Mouse (Mus musculus) lung, embryonic 14.5 days (tissue): Measurements from ENCODE around the gene Notch1. TPM values are rescaled to one million over a fixed set of nuclear protein-coding genes. Genes with fewer than 3 reads are reported as not detected.

ENCODE experiments used
- ATAC-seq: fragments of 200-750 bp; cut with Nextera tagmentation; 2 replicates; pipeline ENCODE4 v1.8.0; 2017; ENCODE audit warnings: mild to moderate bottlenecking, moderate TSS enrichment, moderate library complexity; ENCODE audit not compliant: insufficient read depth
- DNase-seq: peaks from one replicate; pipeline ENCODE4 v3.0.0-alpha.2; 2015
- H3K27ac ChIP-seq: fragments of 300-500 bp; sonication (generic); 2 replicates; pipeline ENCODE4 v1.5.1; 2014; ENCODE audit warnings: low read depth, mild to moderate bottlenecking, moderate library complexity
- H3K27me3 ChIP-seq: fragments of 300-500 bp; sonication (generic); 2 replicates; pipeline ENCODE4 v1.6.1; 2014; ENCODE audit warnings: low read length, control low read depth; ENCODE audit not compliant: insufficient read depth
- H3K36me3 ChIP-seq: fragments of 300-500 bp; sonication (generic); 2 replicates; pipeline ENCODE4 v1.6.1; 2014; ENCODE audit warnings: control low read depth; ENCODE audit not compliant: insufficient read depth
- H3K4me1 ChIP-seq: fragments of 300-500 bp; sonication (generic); 2 replicates; pipeline ENCODE4 v1.6.1; 2014; ENCODE audit warnings: antibody characterized with exemption, control low read depth; ENCODE audit not compliant: insufficient read depth
- H3K4me2 ChIP-seq: fragments of 300-500 bp; sonication (generic); 2 replicates; pipeline ENCODE4 v1.6.1; 2014; ENCODE audit warnings: mild to moderate bottlenecking
- H3K4me3 ChIP-seq: fragments of 300-500 bp; sonication (generic); 2 replicates; pipeline ENCODE4 v1.5.1; 2014; ENCODE audit warnings: low read depth, low read length
- H3K9ac ChIP-seq: fragments of 300-500 bp; sonication (generic); 2 replicates; pipeline ENCODE4 v1.6.1; 2014
- H3K9me3 ChIP-seq: fragments of 300-500 bp; sonication (generic); 2 replicates; pipeline ENCODE4 v1.6.1; 2016; ENCODE audit warnings: low read depth, low read length, control low read depth
- CTCF ChIP-seq: IDR thresholded peaks from 2 replicates; pipeline ENCODE4 v1.5.1; 2016; ENCODE audit warnings: antibody characterized with exemption, low read depth
- WGBS: fragments of 180-500 bp; shearing (Covaris S2); extraction: QIAGEN DNeasy Blood & Tissue Kit; methylation state at CpG from one replicate; pipeline ENCODE4 v1.1.7; 2014; 5-methylcytosine and 5-hydroxymethylcytosine counted together
- polyA plus RNA-seq: library from polyadenylated mRNA; unstranded; fragments of >200 nt; fragmentation: Nextera tagmentation; extraction: Ambion mirVana; gene quantifications from 2 replicates; pipeline ENCODE4 v1.2.1, GENCODE M21; 2014

The Notch1 gene
- polyA plus RNA-seq, 1 experiment from 2014 or later, result 44.0 TPM

DNA sequence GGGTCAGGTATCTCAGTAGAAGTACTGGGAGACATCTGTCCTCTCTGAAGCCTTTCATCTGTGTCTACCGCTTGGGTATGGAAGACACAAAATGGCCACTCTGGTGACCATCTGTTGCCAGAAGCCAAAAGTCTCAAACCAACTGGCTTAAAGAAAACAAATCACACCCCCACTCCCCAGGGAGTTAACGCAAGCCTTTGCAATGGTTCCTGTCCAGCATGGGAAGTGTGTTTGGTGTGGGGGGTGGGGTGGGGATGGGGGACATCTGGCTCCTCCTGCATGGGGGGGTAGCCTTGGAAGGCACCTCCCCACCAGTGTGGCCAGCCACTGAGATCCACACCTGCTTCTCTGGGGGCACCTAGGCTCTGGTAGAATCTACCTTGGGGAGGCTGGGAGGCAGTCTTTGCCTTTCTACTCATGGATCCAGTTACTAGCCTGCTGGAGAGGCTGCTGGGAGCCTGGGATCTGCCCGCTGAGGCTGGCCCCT is 29.6 kb downstream of the Notch1 start:
- Histone ChIP-seq H3K9me3 (no peaks in the 10 kb centered on the region), H3K4me3 (no peak overlapping the region), H3K4me1 (peaks cover 66% of the 10 kb centered on the region), H3K27me3 (no peaks in the 10 kb centered on the region), H3K36me3 (peaks cover 27% of the 10 kb centered on the region), H3K27ac (peak overlapping the region; percentile 52; the same call in 1 of the 2 replicates), H3K9ac (no peak overlapping the region), H3K4me2 (no peak overlapping the region)
- no peak for TF ChIP-seq CTCF
- DNase-seq (peak; percentile 49), ATAC-seq (peak; percentile 29; the same call in 1 of the 2 replicates)
- WGBS, result 13% methylated on average over 3 of the region's 3 CpGs

DNA sequence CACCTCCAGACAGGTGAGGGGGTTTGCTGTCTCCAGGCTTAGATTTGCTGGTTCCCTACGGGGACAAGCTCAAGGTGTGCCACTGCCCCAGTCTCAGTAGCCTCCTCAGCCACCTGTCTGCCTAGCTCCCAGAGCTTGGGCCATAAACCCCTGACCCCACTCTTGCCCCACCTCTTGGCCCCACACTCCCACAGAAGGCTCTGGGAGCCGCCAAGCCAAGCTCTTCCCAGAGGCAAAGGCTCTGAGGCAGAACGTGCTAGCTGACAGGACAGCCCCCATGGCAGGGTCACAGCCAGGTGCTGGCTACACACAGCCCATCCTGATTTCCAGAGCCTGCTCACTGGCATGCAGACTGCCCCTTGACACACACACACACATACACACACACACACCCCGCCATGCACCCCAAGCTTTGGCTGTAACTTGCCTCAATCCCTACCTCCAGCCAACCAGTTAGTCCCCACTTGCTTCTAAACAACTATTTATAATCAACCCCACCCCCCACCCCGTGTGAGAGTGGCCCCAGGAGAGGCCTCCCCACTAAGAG is 30.1 kb downstream of the Notch1 start:
- H3K27me3 ChIP-seq, result no peaks in the 10 kb centered on the region
- peak overlapping the region; percentile 52; the same call in 1 of the 2 replicates for H3K27ac ChIP-seq
- peaks cover 70% of the 10 kb centered on the region for H3K4me1 ChIP-seq
- no peaks in the 10 kb centered on the region for H3K9me3 ChIP-seq
- ATAC-seq (no peak), DNase-seq (no peak)
- H3K9ac ChIP-seq, result 0 out of 2 replicates have a peak overlapping the region, but pooled peaks have one; percentile 11
- peaks cover 29% of the 10 kb centered on the region for H3K36me3 ChIP-seq
- no peak for TF ChIP-seq CTCF
- no peak overlapping the region for H3K4me2 ChIP-seq
- no peak overlapping the region for H3K4me3 ChIP-seq
- WGBS, result 30% methylated on average over 5 of the region's 5 CpGs

DNA sequence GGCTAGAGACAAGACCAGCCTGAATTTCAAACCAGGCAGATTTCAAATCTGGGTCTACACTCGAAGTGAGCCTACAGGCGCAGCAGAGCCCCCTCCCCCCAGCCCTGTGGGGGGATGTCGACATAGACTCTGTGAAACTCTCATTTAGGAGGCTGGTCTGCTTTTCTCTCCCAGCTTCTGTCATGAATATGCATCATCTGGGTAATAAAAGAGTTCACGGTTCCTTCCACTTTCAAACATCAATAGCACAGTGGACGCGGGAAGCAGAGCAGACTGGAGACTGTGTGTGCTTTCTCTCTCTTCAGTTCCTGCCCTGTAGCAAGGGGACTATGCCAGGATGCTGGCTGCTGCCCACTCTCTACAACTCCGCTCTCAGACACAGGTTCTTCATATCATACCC is 30.8 kb downstream of the Notch1 start:
- ATAC-seq (no peak), DNase-seq (no peak)
- H3K4me1 ChIP-seq, result peaks cover 70% of the 10 kb centered on the region
- 41% methylated on average over 7 of the region's 7 CpGs for WGBS
- no peak overlapping the region for H3K9ac ChIP-seq
- no peak for TF ChIP-seq CTCF
- H3K9me3 ChIP-seq, result no peaks in the 10 kb centered on the region
- no peaks in the 10 kb centered on the region for H3K27me3 ChIP-seq
- H3K4me2 ChIP-seq, result no peak overlapping the region
- peak overlapping the region; percentile 52 for H3K27ac ChIP-seq
- H3K4me3 ChIP-seq, result no peak overlapping the region
- peaks cover 35% of the 10 kb centered on the region for H3K36me3 ChIP-seq

GRCm38 (mm10) chr2:26485278-26485677 is 31.2 kb downstream of the Notch1 start:
- H3K4me2 ChIP-seq, result no peak overlapping the region
- peak overlapping the region; percentile 52; the same call in 1 of the 2 replicates for H3K27ac ChIP-seq
- no peak for ATAC-seq
- no peaks in the 10 kb centered on the region for H3K9me3 ChIP-seq
- no peaks in the 10 kb centered on the region for H3K27me3 ChIP-seq
- 69% methylated on average over 9 of the region's 9 CpGs for WGBS
- no peak overlapping the region for H3K4me3 ChIP-seq
- H3K9ac ChIP-seq, result no peak overlapping the region
- peaks cover 68% of the 10 kb centered on the region for H3K4me1 ChIP-seq
- H3K36me3 ChIP-seq, result peaks cover 39% of the 10 kb centered on the region
- DNase-seq, result no peak
- no peak for TF ChIP-seq CTCF

- H3K4me2 ChIP-seq, result no peak overlapping the region
Measured at GRCm38 (mm10) chr2:26484169-26484568, 32.3 kb downstream of the Notch1 start.

GRCm38 (mm10) chr2:26483230-26483869 is 33.1 kb downstream of the Notch1 start:
- H3K9me3 ChIP-seq, result no peaks in the 10 kb centered on the region
- WGBS, result 49% methylated on average over 13 of the region's 13 CpGs
- ATAC-seq (no peak), DNase-seq (no peak)
- H3K36me3 ChIP-seq, result peaks cover 59% of the 10 kb centered on the region
- peak overlapping the region; percentile 37 for H3K4me2 ChIP-seq
- peaks cover 49% of the 10 kb centered on the region for H3K4me1 ChIP-seq
- no peak for TF ChIP-seq CTCF
- H3K9ac ChIP-seq, result no peak overlapping the region
- no peaks in the 10 kb centered on the region for H3K27me3 ChIP-seq
- no peak overlapping the region for H3K4me3 ChIP-seq
- peak overlapping the region; percentile 91 for H3K27ac ChIP-seq

More at GRCm38 (mm10) chr2:26484169-26484568, 32.3 kb downstream of the Notch1 start:
- peak overlapping the region; percentile 91 for H3K27ac ChIP-seq
- no peak overlapping the region for H3K4me3 ChIP-seq
- TF ChIP-seq CTCF, result no peak
- peaks cover 58% of the 10 kb centered on the region for H3K4me1 ChIP-seq
- 90% methylated on average over 10 of the region's 10 CpGs for WGBS
- no peaks in the 10 kb centered on the region for H3K9me3 ChIP-seq
- no peak overlapping the region for H3K9ac ChIP-seq
- H3K27me3 ChIP-seq, result no peaks in the 10 kb centered on the region
- no peak for ATAC-seq
- no peak for DNase-seq
- H3K36me3 ChIP-seq, result peaks cover 51% of the 10 kb centered on the region

DNA sequence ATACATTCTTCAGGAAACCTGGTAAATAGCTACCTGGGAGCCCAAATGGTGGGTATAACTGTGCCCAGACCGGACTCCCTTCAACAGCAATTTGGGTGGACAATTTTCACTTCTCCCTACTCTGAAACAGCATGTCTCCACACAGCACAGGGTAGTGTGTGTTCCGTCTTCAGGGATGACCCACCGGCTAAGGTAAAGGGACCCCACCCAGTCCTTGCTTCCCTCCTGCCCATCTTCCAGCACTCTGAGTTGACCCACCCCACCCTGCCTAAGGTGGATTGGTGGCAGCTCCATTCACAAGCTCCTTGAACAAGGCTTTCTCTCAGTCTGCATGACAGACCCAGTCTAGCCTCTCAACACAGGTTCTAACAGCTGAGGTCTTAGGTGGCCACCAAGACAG is 33.6 kb downstream of the Notch1 start:
- Histone ChIP-seq H3K4me1 (peaks cover 44% of the 10 kb centered on the region), H3K4me2 (peak overlapping the region; percentile 37), H3K9ac (no peak overlapping the region), H3K27ac (peak overlapping the region; percentile 91), H3K36me3 (peaks cover 64% of the 10 kb centered on the region), H3K4me3 (no peak overlapping the region), H3K27me3 (no peaks in the 10 kb centered on the region), H3K9me3 (no peaks in the 10 kb centered on the region)
- ATAC-seq (no peak), DNase-seq (no peak)
- WGBS, result 68% methylated on average over 3 of the region's 3 CpGs
- no peak for TF ChIP-seq CTCF
